Mouse (Mus musculus) frontal cortex, postnatal 36 days (tissue): ENCODE results near the gene Atp6v0a1.
"Not testable (repeated sequence)": the region's sequence is repeated elsewhere in the genome, so short reads cannot be mapped to it uniquely, and the experiment has no call there.

Experiments used
- DNase-seq, 2 experiments: peaks; one replicate each; pipeline ENCODE4 v3.0.0; 2022; ENCODE audit warnings: low spot score in 2 of 2

The Atp6v0a1 gene

GRCm38 (mm10) chr11:100981236-100981635 is 28.0 kb upstream of the Atp6v0a1 start:
- DNase-seq: no peak

GRCm38 (mm10) chr11:100982087-100982486 is 27.2 kb upstream of the Atp6v0a1 start:
- no peak for DNase-seq

GRCm38 (mm10) chr11:100983125-100983777 is 26.0 kb upstream of the Atp6v0a1 start:
- DNase-seq: peak; percentile 76 to 77

GRCm38 (mm10) chr11:100983778-100984131 is 25.5 kb upstream of the Atp6v0a1 start:
- no peak for DNase-seq

GRCm38 (mm10) chr11:100985607-100986006 is 23.6 kb upstream of the Atp6v0a1 start:
- no peak for DNase-seq

GRCm38 (mm10) chr11:100988674-100989073 is 20.6 kb upstream of the Atp6v0a1 start:
- DNase-seq: no peak

- no peak for DNase-seq
Measured at GRCm38 (mm10) chr11:100989666-100990065, 19.6 kb upstream of the Atp6v0a1 start.

GRCm38 (mm10) chr11:100991027-100991534 is 18.2 kb upstream of the Atp6v0a1 start:
- DNase-seq: no peak

- DNase-seq: no peak
Measured at GRCm38 (mm10) chr11:100993437-100993836, 15.8 kb upstream of the Atp6v0a1 start.

GRCm38 (mm10) chr11:100994233-100994632 is 15.0 kb upstream of the Atp6v0a1 start:
- no peak for DNase-seq

GRCm38 (mm10) chr11:100994655-100995054 is 14.6 kb upstream of the Atp6v0a1 start:
- DNase-seq: no peak

- no peak for DNase-seq
Measured at GRCm38 (mm10) chr11:100996501-100996900, 12.8 kb upstream of the Atp6v0a1 start.

GRCm38 (mm10) chr11:100998836-100999235 is 10.4 kb upstream of the Atp6v0a1 start:
- DNase-seq: no peak

GRCm38 (mm10) chr11:100999254-100999653 is 10.0 kb upstream of the Atp6v0a1 start:
- DNase-seq: no peak

GRCm38 (mm10) chr11:101001875-101002552 is 7.2 kb upstream of the Atp6v0a1 start:
- not testable (repeated sequence) for DNase-seq

GRCm38 (mm10) chr11:101003025-101003685 is 6.1 kb upstream of the Atp6v0a1 start:
- DNase-seq: no peak

GRCm38 (mm10) chr11:101008206-101009045 is 826 bp upstream of the Atp6v0a1 start:
- no peak for DNase-seq

GRCm38 (mm10) chr11:101009888-101010784 is 884 bp downstream of the Atp6v0a1 start:
- DNase-seq: peak in 1 of 2 experiments; percentile 43

GRCm38 (mm10) chr11:101011641-101012040 is 2.4 kb downstream of the Atp6v0a1 start:
- DNase-seq: no peak

GRCm38 (mm10) chr11:101023371-101023770 is 14.1 kb downstream of the Atp6v0a1 start:
- DNase-seq: no peak

- DNase-seq: no peak
Measured at GRCm38 (mm10) chr11:101024001-101024400, 14.7 kb downstream of the Atp6v0a1 start.
